Mouse (Mus musculus): ENCODE measurements around the gene Adgrg5. TPM values are rescaled to one million over a fixed set of nuclear protein-coding genes. Genes with fewer than 3 reads are reported as not detected.

The Adgrg5 gene
- total RNA-seq, 2 experiments from 2014 or later: not detected

DNA sequence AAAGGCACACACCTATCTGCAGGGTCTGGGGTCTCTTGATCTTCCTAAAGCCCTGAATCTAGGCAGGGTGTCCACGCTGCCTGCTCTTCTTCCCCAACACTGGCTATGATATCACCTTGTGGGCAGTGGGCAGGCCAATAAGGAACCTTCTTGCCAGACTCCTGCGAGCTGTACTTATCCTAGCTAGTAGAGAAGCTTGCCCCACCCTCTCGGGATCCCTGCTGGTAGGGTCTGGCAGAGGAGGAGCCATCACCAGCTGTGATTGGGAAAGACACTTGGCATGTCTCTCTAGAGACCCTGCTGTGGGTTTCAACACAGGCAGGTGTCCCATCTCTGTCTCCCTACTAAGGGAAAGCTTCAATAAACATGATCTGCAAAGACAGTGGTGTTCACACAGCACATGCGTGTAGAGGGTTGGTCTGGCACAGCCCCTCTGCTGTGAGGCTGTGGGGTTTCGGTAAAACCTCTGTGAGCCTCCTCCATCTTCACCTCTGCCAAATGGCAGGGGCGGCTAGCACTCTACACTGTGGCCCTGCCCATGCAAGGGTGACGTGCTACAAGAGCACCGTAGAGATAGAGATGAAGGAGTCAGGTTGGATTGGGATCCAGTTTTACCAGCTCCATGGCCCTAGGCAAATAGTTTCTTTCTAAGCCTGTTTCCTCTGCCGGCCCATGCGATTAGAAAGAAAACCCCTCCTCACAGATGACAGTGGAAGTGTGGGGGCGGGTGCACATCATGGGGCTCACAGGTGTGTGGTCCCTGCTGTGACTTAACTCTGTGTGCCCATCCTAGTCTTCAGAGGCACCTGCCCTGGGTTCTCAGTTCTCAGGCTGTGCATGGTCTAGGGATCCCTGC is 67.3 kb downstream of the Adgrg5 start:
- ATAC-seq (replicated peaks; ENCODE audit: poor library complexity): peak; percentile 26

DNA sequence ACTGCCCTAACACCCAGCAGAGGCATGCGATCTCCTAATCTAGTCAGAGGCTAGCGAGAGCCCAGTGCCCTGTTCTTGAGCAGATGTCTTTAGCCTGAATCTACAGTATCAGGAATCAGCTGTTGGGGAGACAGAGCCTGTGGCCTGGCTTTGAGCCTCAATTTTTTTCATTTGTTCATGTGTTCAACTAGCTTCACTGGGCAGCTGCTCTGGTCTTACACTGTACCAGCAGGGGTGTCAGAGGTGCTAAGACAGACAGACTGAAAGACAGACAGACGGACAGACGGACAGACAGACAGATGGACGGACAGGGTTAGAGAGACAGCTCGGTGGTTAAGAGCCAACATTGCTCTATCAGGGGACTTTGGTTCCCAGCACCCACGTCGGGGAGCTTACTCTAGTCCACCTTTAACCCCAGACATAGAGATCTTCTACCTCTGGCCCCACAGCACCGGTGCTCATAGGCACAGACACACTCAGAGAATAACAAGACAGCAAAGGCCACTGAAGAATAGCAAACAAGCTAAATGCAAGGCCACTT is 68.0 kb downstream of the Adgrg5 start:
- 0 out of 2 replicates have a peak, but pooled peaks have one; percentile 10 for ATAC-seq (replicated peaks; ENCODE audit: poor library complexity)

DNA sequence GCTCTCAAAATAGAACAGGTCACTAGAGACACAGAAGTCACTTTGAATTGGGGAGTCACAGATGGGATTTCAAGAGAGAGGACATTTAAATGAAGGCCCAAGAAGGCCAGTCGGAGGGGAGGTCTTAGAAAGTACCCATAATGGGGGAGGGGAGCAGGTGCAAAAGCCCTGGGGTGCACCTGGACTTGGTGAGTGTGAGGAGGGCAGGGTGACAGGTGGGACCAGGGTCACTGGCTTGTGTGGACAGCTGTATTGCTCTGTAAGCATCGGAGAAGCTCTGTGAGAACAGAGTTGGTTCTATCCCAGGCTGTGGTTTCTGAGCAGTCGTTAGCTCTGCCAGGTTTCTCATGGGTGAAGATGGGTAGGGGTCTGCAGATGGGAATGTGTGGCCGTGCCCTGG is 68.5 kb downstream of the Adgrg5 start:
- no peak for ATAC-seq (replicated peaks; ENCODE audit: poor library complexity)

DNA sequence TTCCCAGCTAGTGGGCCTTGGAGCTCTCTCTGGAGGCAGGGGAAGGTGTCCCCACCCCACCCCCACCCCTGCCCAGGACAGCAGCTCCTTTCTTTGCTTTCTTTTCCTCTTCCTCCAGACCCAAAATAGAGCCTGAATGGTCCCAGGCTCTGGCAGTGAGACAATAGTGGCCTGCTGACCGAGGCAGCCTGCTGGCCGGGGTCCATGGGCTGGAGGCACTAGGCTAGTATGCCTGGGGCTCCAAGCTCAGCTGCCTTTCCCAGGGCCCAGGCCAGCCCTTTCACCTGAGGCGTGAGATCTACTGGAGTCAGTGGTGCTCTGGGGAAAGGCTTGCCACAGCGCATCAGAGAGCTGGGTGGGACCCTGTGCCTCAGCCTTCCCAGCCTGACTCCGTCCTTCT is 69.0 kb downstream of the Adgrg5 start:
- no peak for ATAC-seq (replicated peaks; ENCODE audit: poor library complexity)

Other genes with a start within 250 kb of the Adgrg5 start
- not detected in 2 replicates for gene Pllp, start 227.4 kb upstream of the Adgrg5 start, total RNA-seq (2015)
- gene Pllp, start 227.4 kb upstream of the Adgrg5 start, total RNA-seq (2017): not detected in 2 replicates
- gene Ccl22, start 178.1 kb upstream of the Adgrg5 start, total RNA-seq (2015): not detected in 2 replicates
- gene Ccl22, start 178.1 kb upstream of the Adgrg5 start, total RNA-seq (2017): not detected in 2 replicates
- gene Cx3cl1, start 151.7 kb upstream of the Adgrg5 start, total RNA-seq (2015): 0.57 TPM in 1 of 2 replicates, not detected in the other
- not detected in 2 replicates for gene Cx3cl1, start 151.7 kb upstream of the Adgrg5 start, total RNA-seq (2017)
- 0.34 and 1.5 TPM in 2 replicates for gene Ccl17, start 113.2 kb upstream of the Adgrg5 start, total RNA-seq (2015)
- not detected in 2 replicates for gene Ccl17, start 113.2 kb upstream of the Adgrg5 start, total RNA-seq (2017)
- gene Coq9, start 85.4 kb upstream of the Adgrg5 start, total RNA-seq (2015): 30.4 and 36.1 TPM in 2 replicates
- gene Coq9, start 85.4 kb upstream of the Adgrg5 start, total RNA-seq (2017): 54.2 and 57.8 TPM in 2 replicates
- gene Ciapin1, start 85.3 kb upstream of the Adgrg5 start, total RNA-seq (2015): 29.3 and 34.5 TPM in 2 replicates
- 49.1 and 58.0 TPM in 2 replicates for gene Ciapin1, start 85.3 kb upstream of the Adgrg5 start, total RNA-seq (2017)
- gene Polr2c, start 66.2 kb upstream of the Adgrg5 start, total RNA-seq (2015): 64.3 and 66.4 TPM in 2 replicates
- gene Polr2c, start 66.2 kb upstream of the Adgrg5 start, total RNA-seq (2017): 55.2 and 65.0 TPM in 2 replicates
- gene Dok4, start 47.4 kb upstream of the Adgrg5 start, total RNA-seq (2015): 0.49 TPM in 1 of 2 replicates, not detected in the other
- 0.14 and 0.37 TPM in 2 replicates for gene Dok4, start 47.4 kb upstream of the Adgrg5 start, total RNA-seq (2017)
- gene Ccdc102a, start 5.6 kb upstream of the Adgrg5 start, total RNA-seq (2015): 0.25 and 0.32 TPM in 2 replicates
- 1.2 and 1.3 TPM in 2 replicates for gene Ccdc102a, start 5.6 kb upstream of the Adgrg5 start, total RNA-seq (2017)
- gene Adgrg1, start 51.1 kb downstream of the Adgrg5 start, total RNA-seq (2015): 88.4 and 140 TPM in 2 replicates
- gene Adgrg1, start 51.1 kb downstream of the Adgrg5 start, total RNA-seq (2017): 48.8 and 85.6 TPM in 2 replicates
- gene Adgrg3, start 94.0 kb downstream of the Adgrg5 start, total RNA-seq (2015): 106 and 111 TPM in 2 replicates
- 178 and 215 TPM in 2 replicates for gene Adgrg3, start 94.0 kb downstream of the Adgrg5 start, total RNA-seq (2017)
- 1.2 and 1.8 TPM in 2 replicates for gene Drc7, start 131.4 kb downstream of the Adgrg5 start, total RNA-seq (2015)
- 3.8 and 7.1 TPM in 2 replicates for gene Drc7, start 131.4 kb downstream of the Adgrg5 start, total RNA-seq (2017)
- 6.3 and 7.3 TPM in 2 replicates for gene Katnb1, start 157.5 kb downstream of the Adgrg5 start, total RNA-seq (2015)
- 25.2 and 25.9 TPM in 2 replicates for gene Katnb1, start 157.5 kb downstream of the Adgrg5 start, total RNA-seq (2017)

All from megakaryocyte progenitor cell, adult 5-6 weeks (primary cell).